ENCODE assay signal across 9 mouse cellular contexts in genomic region chr10:42500611-42501010, GRCm38 (mm10). TPM values are rescaled to one million over a fixed set of nuclear protein-coding genes. Genes with fewer than 3 reads are reported as not detected.
DNase-seq lines count a peak whose midpoint lies in the region; ATAC-seq and TF ChIP-seq lines count a peak whose summit lies in the region.
"Had no signal": no experiment of that assay in that cellular context is flagged by ENCODE, and none has a peak within 500 bp of the region (broad histone marks: within the 10 kb centered on the region; RNA-seq: fewer than 3 reads in every experiment).

No protein-coding gene starts in this region.

- no peak overlapping the region for H3K4me2 ChIP-seq in midbrain, postnatal 0 days (ENCODE audit: low read depth, low read length, poor library complexity, severe bottlenecking)
- H3K4me2 ChIP-seq in midbrain, embryonic 14.5 days (ENCODE audit: low read length), result no peak overlapping the region
- no peak overlapping the region for H3K4me2 ChIP-seq in intestine, embryonic 16.5 days (ENCODE audit: low read depth, low read length)
- no peak overlapping the region for H3K4me2 ChIP-seq in liver, postnatal 0 days (ENCODE audit: low read depth, low read length)

- no peak for TF ChIP-seq CTCF in gastrocnemius, adult 2 months (IDR thresholded peaks at IDR 0.05)
- TF ChIP-seq CTCF in midbrain, postnatal 0 days (IDR thresholded peaks at IDR 0.05), result no peak
- no peak for TF ChIP-seq CTCF in liver, postnatal 0 days (IDR thresholded peaks at IDR 0.05; ENCODE audit: low read depth)

- DNase-seq in gastrocnemius, adult 2 months, result no peak
- no peak for DNase-seq in gastrocnemius, adult 8-10 months (ENCODE audit: low spot score in 2 of 2)
- DNase-seq in midbrain, postnatal 0 days (ENCODE audit: low spot score), result no peak
- DNase-seq in midbrain, embryonic 14.5 days, result no peak
- no peak for DNase-seq in liver, postnatal 0 days
- DNase-seq in urinary bladder, postnatal 4 days (ENCODE audit: low spot score in 2 of 2), result no peak
- DNase-seq in spleen, adult 12 weeks (ENCODE audit: low spot score), result no peak
- DNase-seq: lung, adult 2 months had no signal

- H3K9me3 ChIP-seq in midbrain, postnatal 0 days (ENCODE audit: low read length), result no peaks in the 10 kb centered on the region
- no peaks in the 10 kb centered on the region for H3K9me3 ChIP-seq in midbrain, embryonic 14.5 days (ENCODE audit: control insufficient read depth, low read length)
- no peaks in the 10 kb centered on the region for H3K9me3 ChIP-seq in intestine, embryonic 16.5 days (ENCODE audit: control insufficient read depth, low read length)
- H3K9me3 ChIP-seq in liver, postnatal 0 days (ENCODE audit: low read length), result no peaks in the 10 kb centered on the region

- no peak overlapping the region for H3K4me3 ChIP-seq in gastrocnemius, adult 2 months
- H3K4me3 ChIP-seq in midbrain, postnatal 0 days (ENCODE audit: low read depth, low read length), result no peak overlapping the region
- no peak overlapping the region for H3K4me3 ChIP-seq in midbrain, embryonic 14.5 days (replicated peaks; ENCODE audit: low read depth, low read length)
- H3K4me3 ChIP-seq in intestine, embryonic 16.5 days (ENCODE audit: low read length), result no peak overlapping the region
- no peak overlapping the region for H3K4me3 ChIP-seq in liver, postnatal 0 days (ENCODE audit: low read depth, low read length)

- no peak for ATAC-seq in midbrain, postnatal 0 days (ENCODE audit: low FRiP score)
- ATAC-seq in midbrain, embryonic 14.5 days (ENCODE audit: low FRiP score, low TSS enrichment), result no peak
- ATAC-seq in intestine, embryonic 16.5 days, result no peak
- ATAC-seq in liver, postnatal 0 days, result no peak

- H3K36me3 ChIP-seq in midbrain, postnatal 0 days (ENCODE audit: insufficient read depth, low read length), result no peaks in the 10 kb centered on the region
- H3K36me3 ChIP-seq in midbrain, embryonic 14.5 days (ENCODE audit: control insufficient read depth, insufficient read depth, low read length), result no peaks in the 10 kb centered on the region
- H3K36me3 ChIP-seq in intestine, embryonic 16.5 days (ENCODE audit: control insufficient read depth, insufficient read depth, low read length), result no peaks in the 10 kb centered on the region
- no peaks in the 10 kb centered on the region for H3K36me3 ChIP-seq in liver, postnatal 0 days (replicated peaks; ENCODE audit: insufficient read depth, low read length)

- intact Hi-C loops in gastrocnemius, adult 2 months (cut with DNase I), result loop anchor here (1.0 kb wide), 1 partner anchor 22 kb away; the partner anchor contains the start of gene Afg1l

- peak overlapping the region; percentile 98 for H3K27ac ChIP-seq in gastrocnemius, adult 2 months
- peak overlapping the region; percentile 98; the same call in 1 of the 2 replicates for H3K27ac ChIP-seq in midbrain, postnatal 0 days (ENCODE audit: low read depth, low read length)
- H3K27ac ChIP-seq in midbrain, embryonic 14.5 days (replicated peaks; ENCODE audit: low read depth, low read length), result no peak overlapping the region
- H3K27ac ChIP-seq in intestine, embryonic 16.5 days (ENCODE audit: low read length), result peak overlapping the region; percentile 100
- peak overlapping the region; percentile 97 for H3K27ac ChIP-seq in liver, postnatal 0 days (ENCODE audit: low read depth)

- no peaks in the 10 kb centered on the region for H3K4me1 ChIP-seq in midbrain, postnatal 0 days (ENCODE audit: insufficient read depth, low read length)
- 0 out of 2 replicates have a peak, but pooled peaks cover 3% of the 10 kb centered on the region for H3K4me1 ChIP-seq in midbrain, embryonic 14.5 days (ENCODE audit: control insufficient read depth, insufficient read depth, low read length)
- H3K4me1 ChIP-seq in intestine, embryonic 16.5 days (ENCODE audit: control insufficient read depth, insufficient read depth, low read length), result peaks cover 7% of the 10 kb centered on the region
- peaks cover 25% of the 10 kb centered on the region for H3K4me1 ChIP-seq in liver, postnatal 0 days (ENCODE audit: insufficient read depth)

- TF ChIP-seq EP300 in liver, postnatal 0 days (IDR thresholded peaks at IDR 0.05; ENCODE audit: low read depth), result no peak

- H3K9ac ChIP-seq in midbrain, postnatal 0 days (replicated peaks; ENCODE audit: low read length, poor library complexity, severe bottlenecking), result no peak overlapping the region
- H3K9ac ChIP-seq in midbrain, embryonic 14.5 days (replicated peaks; ENCODE audit: low read length), result no peak overlapping the region
- no peak overlapping the region for H3K9ac ChIP-seq in intestine, embryonic 16.5 days (ENCODE audit: low read depth, low read length)
- H3K9ac ChIP-seq in liver, postnatal 0 days (replicated peaks), result no peak overlapping the region

- WGBS in midbrain, postnatal 0 days, result 95% methylated on average over 8 of the region's 8 CpGs
- 96% methylated on average over 8 of the region's 8 CpGs for WGBS in midbrain, embryonic 14.5 days
- 89% methylated on average over 8 of the region's 8 CpGs for WGBS in intestine, embryonic 16.5 days
- WGBS in liver, postnatal 0 days (ENCODE audit: insufficient replicate concordance), result 85% methylated on average over 8 of the region's 8 CpGs

- H3K27me3 ChIP-seq in midbrain, postnatal 0 days (ENCODE audit: insufficient read depth, low read length), result no peaks in the 10 kb centered on the region
- no peaks in the 10 kb centered on the region for H3K27me3 ChIP-seq in midbrain, embryonic 14.5 days (ENCODE audit: control insufficient read depth, insufficient read depth, low read length)
- H3K27me3 ChIP-seq in intestine, embryonic 16.5 days (replicated peaks; ENCODE audit: control insufficient read depth, insufficient read depth, low read length), result no peaks in the 10 kb centered on the region
- H3K27me3 ChIP-seq in liver, postnatal 0 days (ENCODE audit: insufficient read depth, low read length), result no peaks in the 10 kb centered on the region

RNA-seq across cellular contexts. Expression of gene Snx3, which starts 1.2 kb away (rescaled TPM):
- 100 to 1,000 TPM; 165 to 166 TPM for total RNA-seq in gastrocnemius, adult 2 months (2021)
- total RNA-seq in gastrocnemius, adult 8-10 months (2022), result 100 to 1,000 TPM; 150 to 170 (median 157) TPM
- total RNA-seq in midbrain, postnatal 0 days (2014; rRNA removed), result 131 and 149 TPM in 2 replicates
- polyA plus RNA-seq in midbrain, postnatal 0 days (2015; fragmentation: Nextera tagmentation; extraction: Ambion mirVana), result 339 and 343 TPM in 2 replicates
- polyA plus RNA-seq in midbrain, embryonic 14.5 days (2014; fragmentation: Nextera tagmentation; extraction: Ambion mirVana), result 250 and 272 TPM in 2 replicates
- 513 and 568 TPM in 2 replicates for polyA plus RNA-seq in intestine, embryonic 16.5 days (2015; fragmentation: Nextera tagmentation; extraction: Ambion mirVana)
- 173 and 176 TPM in 2 replicates for polyA plus RNA-seq in liver, postnatal 0 days (2015; fragmentation: Nextera tagmentation; extraction: Ambion mirVana)

RNA-seq across cellular contexts. Expression of gene Afg1l, which starts 22.2 kb away (rescaled TPM):
- 10 to 100 TPM in 1 of 2 experiments, 1 to 10 TPM in 1; 8.7 to 12.6 TPM for total RNA-seq in gastrocnemius, adult 2 months (2021)
- total RNA-seq in gastrocnemius, adult 8-10 months (2022), result 1 to 10 TPM; 7.2 to 9.5 (median 8.0) TPM
- 7.8 and 8.5 TPM in 2 replicates for total RNA-seq in midbrain, postnatal 0 days (2014; rRNA removed)
- polyA plus RNA-seq in midbrain, postnatal 0 days (2015; fragmentation: Nextera tagmentation; extraction: Ambion mirVana), result 5.8 and 6.6 TPM in 2 replicates
- 5.8 and 7.0 TPM in 2 replicates for polyA plus RNA-seq in midbrain, embryonic 14.5 days (2014; fragmentation: Nextera tagmentation; extraction: Ambion mirVana)
- polyA plus RNA-seq in intestine, embryonic 16.5 days (2015; fragmentation: Nextera tagmentation; extraction: Ambion mirVana), result 15.3 TPM in 2 replicates
- 2.3 and 2.9 TPM in 2 replicates for polyA plus RNA-seq in liver, postnatal 0 days (2015; fragmentation: Nextera tagmentation; extraction: Ambion mirVana)
